Mouse (Mus musculus) layer of hippocampus, adult 9-10 months (tissue): Measurements from ENCODE around the gene Psmd3.
"Not testable (repeated sequence)": the region's sequence is repeated elsewhere in the genome, so short reads cannot be mapped to it uniquely, and the experiment has no call there.

Source experiments
- DNase-seq: peaks from one replicate; pipeline ENCODE4 v3.0.0; 2022; ENCODE audit warnings: low spot score

Gene Psmd3

GRCm38 (mm10) chr11:98688009-98688408, 5.7 kb downstream of the Psmd3 start:
- DNase-seq: no peak

GRCm38 (mm10) chr11:98693201-98693600, 10.8 kb downstream of the Psmd3 start:
- DNase-seq: no peak

GRCm38 (mm10) chr11:98693746-98694145, 11.4 kb downstream of the Psmd3 start:
- DNase-seq: no peak

GRCm38 (mm10) chr11:98694301-98694700, 11.9 kb downstream of the Psmd3 start:
- no peak for DNase-seq

- no peak for DNase-seq
Observed at GRCm38 (mm10) chr11:98695408-98695807, 13.1 kb downstream of the Psmd3 start.

GRCm38 (mm10) chr11:98696454-98697216, 14.3 kb downstream of the Psmd3 start:
- DNase-seq: no peak

- no peak for DNase-seq
Observed at GRCm38 (mm10) chr11:98697225-98697624, 14.9 kb downstream of the Psmd3 start.

- DNase-seq: no peak
Observed at GRCm38 (mm10) chr11:98698849-98699640, 16.7 kb downstream of the Psmd3 start.

- DNase-seq: peak; percentile 72
Observed at GRCm38 (mm10) chr11:98699911-98700310, 17.6 kb downstream of the Psmd3 start.

GRCm38 (mm10) chr11:98701213-98701670, 18.9 kb downstream of the Psmd3 start, which contains the start of gene Csf3:
TSS of gene Csf3 (plus strand) at chr11:98701263.
- no peak for DNase-seq

- no peak for DNase-seq
Observed at GRCm38 (mm10) chr11:98702323-98702722, 20.0 kb downstream of the Psmd3 start.

- no peak for DNase-seq
Observed at GRCm38 (mm10) chr11:98705021-98705420, 22.7 kb downstream of the Psmd3 start.

- no peak for DNase-seq
Observed at GRCm38 (mm10) chr11:98707401-98708281, 25.3 kb downstream of the Psmd3 start.

- no peak for DNase-seq
Observed at GRCm38 (mm10) chr11:98708282-98708956, 26.1 kb downstream of the Psmd3 start.

GRCm38 (mm10) chr11:98709001-98709741, 26.8 kb downstream of the Psmd3 start:
- no peak for DNase-seq

GRCm38 (mm10) chr11:98710416-98711045, 28.2 kb downstream of the Psmd3 start:
- DNase-seq: peak; percentile 59

- DNase-seq: no peak
Observed at GRCm38 (mm10) chr11:98711046-98711434, 28.7 kb downstream of the Psmd3 start.

GRCm38 (mm10) chr11:98712009-98712408, 29.7 kb downstream of the Psmd3 start:
- not testable (repeated sequence) for DNase-seq

- DNase-seq: no peak
Observed at GRCm38 (mm10) chr11:98713703-98714102, 31.3 kb downstream of the Psmd3 start.

- no peak for DNase-seq
Observed at GRCm38 (mm10) chr11:98715946-98716345, 33.6 kb downstream of the Psmd3 start.
